Mouse (Mus musculus) embryonic fibroblast, embryonic 13.5 days (primary cell): ENCODE measurements around the gene Cpm.

Experiments used
- CTCF ChIP-seq: IDR thresholded peaks from 2 replicates; pipeline ENCODE4 v1.5.1; 2011; ENCODE audit warnings: mild to moderate bottlenecking, control low read depth, low read length, moderate library complexity, borderline replicate concordance; ENCODE audit not compliant: insufficient read depth
- POLR2A ChIP-seq: IDR thresholded peaks from 2 replicates; pipeline ENCODE4 v1.6.1; 2011; ENCODE audit warnings: low read depth, mild to moderate bottlenecking, control low read depth, low read length, moderate library complexity

DNA sequence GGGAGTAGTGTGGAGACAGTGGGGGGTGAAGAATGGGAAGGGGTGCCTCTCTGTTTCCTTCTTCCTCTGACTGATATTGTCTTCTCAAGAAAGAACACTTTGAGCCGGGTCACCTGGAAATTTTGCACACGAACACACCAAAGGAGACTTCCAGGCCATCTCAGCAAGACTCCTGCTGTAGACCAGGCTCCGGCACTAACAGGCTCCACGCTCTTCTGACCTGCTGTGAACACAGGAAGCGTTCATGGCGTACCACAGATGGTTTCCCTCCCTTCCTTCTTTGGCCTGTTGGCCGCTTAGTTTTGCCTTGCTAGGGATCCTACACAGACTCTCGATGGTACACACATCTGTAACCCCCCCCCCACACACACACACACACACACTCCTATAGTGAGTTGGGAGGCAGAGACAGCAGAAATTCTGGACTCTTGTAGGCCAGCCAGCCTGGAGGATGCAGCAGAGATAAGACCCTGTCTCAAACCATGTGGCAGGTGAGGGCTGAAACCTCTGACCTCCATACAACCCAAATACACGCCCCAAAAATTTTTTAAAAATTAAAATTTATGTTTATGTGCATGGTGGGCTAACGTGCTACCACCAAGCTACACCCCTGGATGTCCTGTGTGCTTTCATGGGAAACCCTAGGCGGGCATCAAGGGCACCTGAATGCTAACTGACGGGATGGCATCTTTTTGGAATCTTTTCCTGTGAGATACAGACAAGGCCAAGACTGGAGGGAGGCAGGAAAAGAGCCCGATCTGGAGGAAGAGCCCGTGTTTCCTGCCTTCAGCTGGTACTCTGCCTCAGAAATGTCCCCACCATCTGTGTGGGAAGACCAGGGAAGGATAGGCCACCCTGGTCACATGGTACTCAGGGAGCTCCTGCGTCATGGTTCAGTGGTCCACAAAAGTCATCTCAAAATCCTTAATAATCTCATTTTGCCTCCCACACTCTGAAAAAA, 23.7 kb upstream of the Cpm start:
- TF ChIP-seq POLR2A (no peak), CTCF (no peak)
